Mouse (Mus musculus) heart, adult 2 months (tissue): ENCODE data around the gene Suz12.

Source experiments
- CTCF ChIP-seq: fragments of 200-600 bp; IDR thresholded peaks from 2 replicates; pipeline ENCODE4 v1.8.1; 2022; ENCODE audit warnings: antibody characterized with exemption, mild to moderate bottlenecking, moderate library complexity
- EP300 ChIP-seq: fragments of 200-500 bp; IDR thresholded peaks from 2 replicates; pipeline ENCODE4 v1.6.1; 2011; ENCODE audit warnings: low read depth, low read length, control low read depth; ENCODE audit not compliant: insufficient read depth
- POLR2A ChIP-seq: fragments of 200-500 bp; IDR thresholded peaks from 2 replicates; pipeline ENCODE4 v1.6.1; 2011; ENCODE audit warnings: mild to moderate bottlenecking, low read depth, low read length, control low read depth; ENCODE audit not compliant: insufficient read depth

DNA sequence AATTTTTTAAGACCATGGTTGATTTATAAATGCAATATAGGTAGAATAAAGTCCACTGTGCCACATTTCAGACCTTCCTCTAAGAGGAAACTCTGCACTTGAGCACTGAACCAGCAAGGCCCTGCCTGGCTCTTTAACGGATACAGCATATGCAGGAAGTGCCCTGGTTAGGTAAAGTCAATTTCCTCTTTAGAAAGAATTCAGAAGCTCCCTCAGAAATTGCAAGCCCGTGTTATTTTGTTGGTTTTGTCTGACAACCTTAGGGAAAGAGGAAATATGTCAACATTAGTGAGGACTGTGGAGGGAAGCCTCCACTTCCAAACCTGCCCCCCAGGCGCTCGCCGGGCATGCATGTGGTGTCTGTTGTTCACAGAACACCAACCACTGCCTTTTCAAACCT, 74.7 kb downstream of the Suz12 start:
- TF ChIP-seq POLR2A (no peak), EP300 (no peak), CTCF (no peak)
